Mouse (Mus musculus): ENCODE measurements around the gene Hyal2.

Hyal2 gene

DNA sequence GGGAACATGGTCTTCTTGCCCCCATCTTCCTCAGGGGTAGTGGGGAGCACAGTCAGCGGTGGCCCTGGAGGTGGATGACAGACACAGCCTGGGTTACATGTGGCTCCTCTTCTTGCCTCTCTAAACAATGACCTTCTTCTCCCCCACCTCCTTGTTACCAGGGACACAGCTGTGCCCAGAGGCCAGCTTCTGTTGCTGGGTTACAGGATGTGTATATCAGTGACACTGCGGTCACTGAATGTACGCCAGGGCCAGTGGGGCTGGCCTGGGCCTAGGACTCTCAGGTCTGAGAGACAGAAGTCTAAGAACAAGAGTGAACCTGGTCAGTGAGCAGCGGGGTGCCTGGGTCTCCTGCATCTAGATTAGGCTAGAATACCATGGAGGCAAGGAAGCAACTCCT, 47.3 kb downstream of the Hyal2 start:
- DNase-seq, result no peak

DNA sequence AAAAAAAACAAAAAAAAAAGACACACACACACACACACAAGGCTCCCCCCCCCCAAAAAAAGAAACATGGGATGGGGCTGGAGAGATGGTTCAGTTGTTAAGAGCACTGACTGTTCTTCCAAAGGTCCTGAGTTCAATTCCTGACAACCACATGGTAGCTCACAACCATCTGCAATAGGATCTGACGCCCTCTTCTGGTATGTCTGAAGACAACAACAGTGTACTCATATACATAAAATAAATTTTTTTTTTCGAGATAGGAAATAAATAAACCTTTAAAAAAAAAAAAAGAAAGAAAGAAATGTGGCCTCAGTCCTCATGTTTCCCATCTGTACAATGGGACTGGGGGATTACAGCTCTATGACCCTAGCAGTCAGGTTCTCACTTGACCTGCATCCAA, 49.7 kb downstream of the Hyal2 start:
- DNase-seq, result no peak

DNA sequence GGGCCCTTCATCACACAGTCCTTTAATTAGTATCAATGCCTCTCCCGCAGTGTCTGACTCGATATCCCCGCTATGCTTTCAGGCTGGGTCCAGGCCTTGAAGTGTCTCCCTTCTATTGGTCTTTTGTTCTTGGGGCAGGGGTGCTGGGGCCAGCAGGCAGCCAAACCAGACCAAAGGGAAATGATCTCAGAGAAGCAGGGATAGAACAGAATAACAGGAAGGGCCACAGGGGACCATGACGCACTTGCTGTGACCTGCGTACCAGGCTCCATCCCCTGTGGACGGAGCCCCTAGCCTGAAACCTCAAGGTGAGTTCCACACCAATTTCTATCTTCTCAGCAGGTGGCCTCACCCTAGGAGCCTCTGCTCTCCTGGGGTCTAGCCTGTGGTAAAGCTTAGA, 50.4 kb downstream of the Hyal2 start:
- DNase-seq, result peak; percentile 59

DNA sequence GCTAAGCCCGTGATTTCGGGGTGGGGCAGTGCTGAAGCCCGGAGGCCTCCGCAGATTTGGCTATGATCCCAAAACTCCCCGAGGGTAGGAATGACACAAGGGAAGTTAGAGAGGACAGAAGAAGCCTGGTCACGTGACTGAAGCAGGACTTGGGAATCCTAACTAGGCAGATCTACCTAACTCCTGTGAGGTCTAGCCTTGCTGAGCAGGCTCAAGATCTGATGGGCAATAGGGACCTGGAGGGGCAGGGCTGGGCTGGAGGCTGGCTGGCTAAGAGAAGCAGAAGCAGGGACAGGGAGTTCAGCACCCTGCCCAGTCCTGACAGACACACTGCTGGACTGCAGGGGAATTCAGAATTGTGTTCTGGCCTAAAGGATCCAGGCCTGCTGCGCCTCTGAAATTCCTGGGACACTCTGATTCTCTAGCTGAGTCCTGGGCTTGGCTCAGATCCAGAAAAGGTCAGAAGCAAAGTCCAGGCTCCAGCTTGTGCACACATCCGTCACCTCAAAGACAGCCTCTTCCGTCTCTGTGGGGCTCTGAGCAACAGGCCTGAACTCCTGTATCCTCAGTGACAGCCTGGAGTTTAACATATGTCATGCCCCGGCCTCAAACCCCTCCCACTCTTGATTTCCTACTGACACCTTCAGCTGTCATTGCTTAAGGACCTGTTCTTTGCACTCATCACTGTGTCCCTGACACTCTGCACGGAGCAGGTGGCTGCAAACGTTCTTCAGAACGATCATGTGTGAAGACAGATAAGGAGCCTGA, 51.2 kb downstream of the Hyal2 start:
- peak; percentile 76 for DNase-seq

DNA sequence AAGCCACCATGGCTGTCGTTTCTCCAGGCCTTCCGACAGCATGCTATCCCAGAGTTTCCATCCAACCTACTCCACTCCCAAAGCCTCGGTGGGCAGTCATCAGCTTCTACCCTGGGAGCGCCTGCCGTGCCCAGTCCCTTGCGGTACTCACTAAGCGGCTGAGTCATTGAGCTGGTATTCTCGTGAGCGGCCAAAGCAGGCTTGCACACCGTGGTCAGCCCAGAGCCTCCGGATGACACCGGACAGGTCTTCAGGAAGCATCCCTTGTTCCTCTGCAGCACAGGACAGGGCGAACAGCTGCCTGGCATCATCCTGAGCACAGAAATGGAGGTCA, 51.8 kb downstream of the Hyal2 start:
- no peak for DNase-seq

DNA sequence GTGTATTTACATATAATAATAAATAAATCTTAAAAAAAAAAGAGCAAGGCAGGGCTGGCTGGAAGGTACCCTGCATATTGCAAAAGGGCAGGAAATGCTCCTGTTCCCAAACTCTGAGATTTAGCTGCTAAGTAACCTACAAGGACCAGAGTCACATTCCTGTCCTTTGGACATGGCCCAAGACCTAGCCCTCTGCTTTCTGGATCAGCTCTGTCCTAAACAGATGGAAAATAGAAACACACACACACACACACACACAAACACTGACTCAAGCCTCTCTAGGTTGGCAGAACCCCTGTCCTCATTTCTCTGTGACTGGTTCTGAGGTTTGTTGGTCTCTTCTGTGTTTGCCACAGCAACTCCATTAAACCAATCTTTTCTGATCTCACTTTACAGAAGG, 53.2 kb downstream of the Hyal2 start:
- peak; percentile 61 for DNase-seq
